ENCODE assay signal across 31 mouse cellular contexts in the genomic region with DNA sequence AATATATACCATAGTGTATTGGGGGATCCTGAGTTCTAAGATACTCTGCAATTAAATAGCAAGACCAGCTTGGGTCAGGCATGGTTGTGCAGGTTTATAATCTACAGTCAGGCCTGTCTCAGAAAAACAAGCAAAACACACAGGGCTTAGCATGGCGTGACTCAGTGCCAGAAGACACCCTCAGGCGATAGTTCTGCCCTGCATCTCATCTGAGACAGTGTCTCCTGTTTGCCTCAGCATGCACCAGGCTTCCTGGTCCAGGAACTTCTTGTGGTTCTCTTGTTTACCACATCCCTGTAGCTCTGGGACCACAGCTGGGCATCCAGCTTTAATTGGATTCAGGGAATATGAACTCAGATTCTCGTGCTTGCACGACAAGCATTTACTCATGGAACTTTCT. TPM values are rescaled to one million over a fixed set of nuclear protein-coding genes. Genes with fewer than 3 reads are reported as not detected.
DNase-seq lines count a peak whose midpoint lies in the region; ATAC-seq lines count a peak whose summit lies in the region.
"Had no signal": no experiment of that assay in that cellular context is flagged by ENCODE, and none has a peak within 500 bp of the region (broad histone marks: within the 10 kb centered on the region; RNA-seq: fewer than 3 reads in every experiment).

No protein-coding gene starts in this region.

- H3K9ac ChIP-seq in forebrain, embryonic 11.5 days (ENCODE audit: low read length), result no peak overlapping the region
- no peak overlapping the region for H3K9ac ChIP-seq in forebrain, embryonic 16.5 days (replicated peaks; ENCODE audit: low read depth, low read length)
- H3K9ac ChIP-seq: embryonic facial prominence, embryonic 13.5 days; heart, embryonic 12.5 days; heart, embryonic 15.5 days; hindbrain, embryonic 13.5 days; intestine, embryonic 15.5 days had no signal

- no peaks in the 10 kb centered on the region; the same call in 1 of the 2 replicates for H3K27me3 ChIP-seq in forebrain, embryonic 11.5 days (ENCODE audit: control insufficient read depth, insufficient read depth, low read length)
- H3K27me3 ChIP-seq in forebrain, embryonic 16.5 days (replicated peaks; ENCODE audit: control insufficient read depth, insufficient read depth, low read length), result no peaks in the 10 kb centered on the region
- H3K27me3 ChIP-seq: hindbrain, embryonic 13.5 days; intestine, embryonic 15.5 days had no signal

- WGBS in forebrain, embryonic 11.5 days, result 73% methylated on average over 4 of the region's 4 CpGs
- WGBS in forebrain, embryonic 16.5 days, result 73% methylated on average over 4 of the region's 4 CpGs

- no peaks in the 10 kb centered on the region for H3K36me3 ChIP-seq in forebrain, embryonic 11.5 days (ENCODE audit: control insufficient read depth, insufficient read depth, low read length)
- H3K36me3 ChIP-seq in forebrain, embryonic 16.5 days (ENCODE audit: control insufficient read depth, insufficient read depth), result no peaks in the 10 kb centered on the region
- H3K36me3 ChIP-seq: embryonic facial prominence, embryonic 10.5 days; embryonic facial prominence, embryonic 13.5 days; forebrain, embryonic 10.5 days; G1E; heart, embryonic 12.5 days; heart, embryonic 15.5 days; hindbrain, embryonic 10.5 days; hindbrain, embryonic 13.5 days; intestine, embryonic 15.5 days had no signal

- DNase-seq in forebrain, embryonic 11.5 days (ENCODE audit: low spot score), result peak; percentile 34
- DNase-seq in 3134 (ENCODE audit: extremely low read depth, insufficient read length, low spot score), result peak; percentile 56
- DNase-seq in 416B (ENCODE audit: low read depth), result peak; percentile 44
- no peak for DNase-seq in testis, postnatal 14 days (ENCODE audit: low spot score)
- DNase-seq in right cerebral cortex, postnatal 25 days, result no peak
- DNase-seq: adrenal gland, postnatal 10 days; B cell, adult 2 months; cerebellum, adult 11 months; cerebellum, adult 2 months; cerebellum, adult 9-11 months; cerebellum, postnatal 25 days; embryo, embryonic 11 days; gastrocnemius, postnatal 25 days; heart, adult 18-20 months; heart, postnatal 10 days; heart, postnatal 36 days; kidney, adult 11 months had no signal

- H3K9me3 ChIP-seq in forebrain, embryonic 11.5 days (ENCODE audit: control insufficient read depth, low read length), result no peaks in the 10 kb centered on the region
- no peaks in the 10 kb centered on the region for H3K9me3 ChIP-seq in forebrain, embryonic 16.5 days (ENCODE audit: control insufficient read depth, low read length)
- H3K9me3 ChIP-seq: embryonic facial prominence, embryonic 10.5 days; embryonic facial prominence, embryonic 13.5 days; forebrain, embryonic 10.5 days; G1E; heart, embryonic 12.5 days; heart, embryonic 15.5 days; hindbrain, embryonic 10.5 days; hindbrain, embryonic 13.5 days; intestine, embryonic 15.5 days had no signal

- H3K4me1 ChIP-seq in forebrain, embryonic 11.5 days (replicated peaks; ENCODE audit: control insufficient read depth, insufficient read depth, low read length), result peaks cover 8% of the 10 kb centered on the region; the same call in 1 of the 2 replicates
- peaks cover 11% of the 10 kb centered on the region for H3K4me1 ChIP-seq in forebrain, embryonic 16.5 days (replicated peaks; ENCODE audit: control insufficient read depth, insufficient read depth, low read length)

- no peak overlapping the region for H3K4me2 ChIP-seq in forebrain, embryonic 11.5 days (ENCODE audit: low read depth, low read length, severe bottlenecking)
- no peak overlapping the region for H3K4me2 ChIP-seq in forebrain, embryonic 16.5 days (ENCODE audit: low read length)
- H3K4me2 ChIP-seq: embryonic facial prominence, embryonic 13.5 days; heart, embryonic 12.5 days; heart, embryonic 15.5 days; hindbrain, embryonic 13.5 days; intestine, embryonic 15.5 days had no signal

- ATAC-seq in forebrain, embryonic 11.5 days (replicated peaks; ENCODE audit: low FRiP score), result no peak
- ATAC-seq in forebrain, embryonic 16.5 days, result no peak
- ATAC-seq: activated CD4-positive, CD25-positive, alpha-beta regulatory T cell, adult 4 months; forebrain, embryonic 14.5 days; hindbrain, embryonic 16.5 days; intestine, embryonic 15.5 days had no signal

- H3K27ac ChIP-seq in forebrain, embryonic 11.5 days (ENCODE audit: low read depth, low read length), result no peak overlapping the region
- no peak overlapping the region for H3K27ac ChIP-seq in forebrain, embryonic 16.5 days (ENCODE audit: low read length)
- H3K27ac ChIP-seq: embryonic facial prominence, embryonic 10.5 days; embryonic facial prominence, embryonic 13.5 days; forebrain, embryonic 10.5 days; heart, embryonic 15.5 days; hindbrain, embryonic 10.5 days; hindbrain, embryonic 13.5 days; intestine, embryonic 15.5 days had no signal

- no peak overlapping the region for H3K4me3 ChIP-seq in forebrain, embryonic 11.5 days (ENCODE audit: low read depth, low read length)
- no peak overlapping the region for H3K4me3 ChIP-seq in forebrain, embryonic 16.5 days (replicated peaks; ENCODE audit: low read length)
- H3K4me3 ChIP-seq: embryonic facial prominence, embryonic 10.5 days; embryonic facial prominence, embryonic 13.5 days; erythroblast, embryonic 14.5 days; forebrain, embryonic 10.5 days; heart, embryonic 12.5 days; heart, embryonic 15.5 days; hindbrain, embryonic 10.5 days; hindbrain, embryonic 13.5 days; intestine, embryonic 15.5 days had no signal

RNA-seq across cellular contexts. Expression of a gene that starts 3.8 kb away (rescaled TPM):
- polyA plus RNA-seq in forebrain, embryonic 11.5 days (2014; fragmentation: Nextera tagmentation; extraction: Ambion mirVana), result 13.3 and 14.1 TPM in 2 replicates
- 7.3 and 8.4 TPM in 2 replicates for polyA plus RNA-seq in forebrain, embryonic 16.5 days (2015; fragmentation: Nextera tagmentation; extraction: Ambion mirVana)

RNA-seq across cellular contexts. Expression of a gene that starts 23.9 kb away (rescaled TPM):
- polyA plus RNA-seq in forebrain, embryonic 11.5 days (2014; fragmentation: Nextera tagmentation; extraction: Ambion mirVana), result 118 and 132 TPM in 2 replicates
- polyA plus RNA-seq in forebrain, embryonic 16.5 days (2015; fragmentation: Nextera tagmentation; extraction: Ambion mirVana), result 61.4 and 73.7 TPM in 2 replicates

RNA-seq across cellular contexts. Expression of a gene that starts 45.2 kb away (rescaled TPM):
- polyA plus RNA-seq in forebrain, embryonic 11.5 days (2014; fragmentation: Nextera tagmentation; extraction: Ambion mirVana), result 18.1 and 19.2 TPM in 2 replicates
- 18.9 and 20.2 TPM in 2 replicates for polyA plus RNA-seq in forebrain, embryonic 16.5 days (2015; fragmentation: Nextera tagmentation; extraction: Ambion mirVana)

Comparison
In these comparisons a context has a peak if more than half of its experiments do, and no peak if none do; other contexts are left out.
1. DNase-seq: peak in forebrain, embryonic 11.5 days (single experiment), 3134 (single experiment) and 416B (single experiment); none in testis, postnatal 14 days (single experiment) and right cerebral cortex, postnatal 25 days (single experiment).